Mouse (Mus musculus): ENCODE measurements around the gene Slc7a11.

DNA sequence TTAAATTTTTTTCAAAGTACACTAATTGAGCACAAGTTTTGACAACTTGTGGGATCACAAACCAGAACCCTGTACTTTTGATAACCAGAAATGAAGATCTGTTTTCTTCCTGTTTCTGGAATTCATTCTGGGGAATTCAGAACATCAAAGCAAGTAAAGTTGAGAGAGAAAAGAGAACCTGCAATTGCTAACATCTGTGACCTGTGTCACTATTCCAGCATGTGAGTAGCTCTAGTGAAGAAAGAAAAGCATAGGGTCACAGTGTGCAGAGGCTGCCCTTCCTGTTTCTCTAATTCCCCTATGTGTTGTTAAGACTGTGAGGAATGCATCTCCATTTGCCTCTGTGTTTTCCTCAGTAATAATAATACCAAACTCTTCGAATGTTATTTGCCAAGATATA, 40.7 kb upstream of the Slc7a11 start:
- no peak for TF ChIP-seq CTCF (IDR thresholded peaks at IDR 0.05; ENCODE audit: low read depth)
- TF ChIP-seq EP300 (optimal IDR thresholded peaks at IDR 0.05): no peak
